Mouse (Mus musculus) mouse trophoblast stem cell (cell line): ENCODE results near the gene Nudt3.

ENCODE experiments used
- in situ Hi-C, 2 experiments: fragments of 300-500 bp; cut with MseI, MboI; formaldehyde crosslinking; loops; 2 replicates in 1 of 2; 3 replicates in 1 of 2; pipeline ENCODE4 v1.15.1; 2025

Gene Nudt3

GRCm38 (mm10) chr17:27549234-27549633 lies 74.1 kb downstream of the Nudt3 start:
- in situ Hi-C loops: no loop called here

- in situ Hi-C loops: no loop called here
These were observed 75.9 kb downstream of the Nudt3 start for GRCm38 (mm10) chr17:27547253-27547868.

GRCm38 (mm10) chr17:27546574-27547085 lies 76.7 kb downstream of the Nudt3 start:
- in situ Hi-C loops: no loop called here

GRCm38 (mm10) chr17:27545991-27546390 lies 77.3 kb downstream of the Nudt3 start:
- in situ Hi-C loops: no loop called here

GRCm38 (mm10) chr17:27544551-27544950 lies 78.7 kb downstream of the Nudt3 start:
- in situ Hi-C loops: no loop called here

- in situ Hi-C loops: no loop called here
These were observed 81.3 kb downstream of the Nudt3 start for GRCm38 (mm10) chr17:27541984-27542383.

- in situ Hi-C loops: no loop called here
These were observed 82.0 kb downstream of the Nudt3 start for GRCm38 (mm10) chr17:27541261-27541660.

GRCm38 (mm10) chr17:27534718-27535117 lies 88.6 kb downstream of the Nudt3 start:
- in situ Hi-C loops: loop anchor here in 1 of 2 experiments (10.0 kb wide), 1 partner anchor 60 kb away; no protein-coding TSS in a partner anchor

- in situ Hi-C loops: loop anchor here in 1 of 2 experiments (10.0 kb wide), 1 partner anchor 61 kb away; no protein-coding TSS in a partner anchor
These were observed 89.9 kb downstream of the Nudt3 start for GRCm38 (mm10) chr17:27533354-27533753.

- in situ Hi-C loops: loop anchor here in 1 of 2 experiments (10.0 kb wide), 1 partner anchor 63 kb away; no protein-coding TSS in a partner anchor
These were observed 91.2 kb downstream of the Nudt3 start for GRCm38 (mm10) chr17:27532095-27532494.
